Mouse (Mus musculus) CD4-positive, CD25-positive, alpha-beta regulatory T cell, adult 4 months (primary cell): Measurements from ENCODE around the gene Imp4. TPM values are rescaled to one million over a fixed set of nuclear protein-coding genes. Genes with fewer than 3 reads are reported as not detected.

Source experiments
- ATAC-seq: one replicate; pipeline ENCODE4 v1.8.0; 2017
- polyA plus RNA-seq, 2 experiments: library from polyadenylated mRNA; unstranded; fragments of 100-300 nt; shearing (Covaris generic); gene quantifications; one replicate each; pipeline ENCODE4 v1.2.1; 2017

Imp4 gene
- polyA plus RNA-seq, 2 experiments from 2014 or later: 140 to 143 TPM

DNA sequence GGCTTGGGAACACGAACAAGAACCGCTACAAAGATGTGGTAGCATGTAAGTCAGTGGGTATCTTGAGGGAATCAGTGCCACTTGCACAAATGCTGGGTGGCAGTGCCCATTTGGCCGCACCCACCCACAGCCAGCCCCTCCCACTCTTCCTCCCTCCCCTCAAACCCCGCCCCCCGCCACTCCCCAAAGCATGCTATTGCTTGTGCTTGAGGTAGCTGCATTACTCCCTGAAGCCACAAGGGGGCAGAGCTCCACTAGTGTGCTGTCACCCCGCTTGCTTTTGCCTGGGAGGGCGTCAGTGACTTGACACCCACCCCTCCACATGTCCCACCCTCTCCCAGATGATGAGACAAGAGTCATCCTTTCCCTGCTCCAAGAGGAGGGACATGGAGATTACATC is 23.1 kb downstream of the Imp4 start:
- ATAC-seq: peak; percentile 50

DNA sequence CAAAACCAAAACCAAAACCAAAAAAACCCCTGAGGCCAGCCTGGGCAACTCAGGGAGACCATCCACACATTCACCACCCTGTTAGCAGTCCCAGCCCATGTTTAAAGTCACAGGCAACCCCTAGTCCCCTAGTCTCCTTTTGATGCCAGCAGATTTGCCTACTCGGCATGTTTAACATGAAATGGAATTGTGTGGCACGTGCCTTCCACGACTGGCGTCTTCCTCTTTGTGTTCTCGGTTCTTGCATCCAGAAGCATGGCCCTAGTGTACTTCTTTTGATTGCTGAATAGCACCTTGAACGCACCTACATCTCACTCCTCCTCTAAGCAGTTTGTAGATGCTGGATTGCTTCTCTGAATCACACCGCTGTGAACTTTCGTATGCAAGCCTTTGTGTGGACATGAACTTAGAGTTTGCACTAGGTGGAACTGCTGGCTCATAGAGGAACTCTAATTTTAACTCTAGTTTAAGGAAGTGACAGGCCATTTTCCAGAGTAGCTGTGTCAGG is 24.7 kb downstream of the Imp4 start:
- no peak for ATAC-seq

DNA sequence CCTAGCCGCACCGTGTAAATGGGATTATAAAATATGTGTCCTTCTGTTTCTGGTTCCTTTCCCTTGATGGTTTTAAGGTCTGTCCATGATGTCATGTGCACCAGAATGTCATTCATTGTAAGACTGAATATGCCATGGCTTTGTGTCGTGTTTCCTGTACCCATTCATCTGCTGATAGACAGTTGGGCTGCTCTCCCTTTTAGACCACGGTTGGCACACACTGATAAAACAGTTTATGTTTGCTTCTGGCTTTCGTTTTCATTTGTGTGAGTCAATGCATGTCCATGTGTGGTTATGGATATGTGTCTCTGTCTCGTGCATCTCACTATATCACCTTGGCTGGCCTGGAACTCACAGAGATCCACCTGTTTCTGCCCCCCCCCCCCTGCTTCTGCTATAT is 25.8 kb downstream of the Imp4 start:
- ATAC-seq: no peak

DNA sequence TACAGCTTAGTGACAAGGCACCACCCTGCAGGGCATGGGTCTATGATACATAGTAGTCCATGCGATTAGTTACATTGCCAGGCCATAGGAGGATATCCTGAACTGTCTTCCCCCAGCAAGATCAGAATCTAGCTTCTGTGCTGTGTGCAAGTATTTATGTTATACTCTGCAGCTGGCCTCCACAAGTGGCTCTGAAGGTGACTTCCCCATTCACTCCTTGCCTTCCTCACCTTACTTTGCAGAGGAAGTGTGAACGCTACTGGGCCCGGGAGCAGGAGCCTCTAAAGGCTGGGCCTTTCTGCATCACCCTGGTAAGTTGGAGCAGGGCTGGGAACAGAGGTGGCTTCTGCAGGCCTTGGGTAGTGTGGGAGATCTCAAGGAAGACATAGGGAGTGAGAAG is 28.4 kb downstream of the Imp4 start:
- no peak for ATAC-seq

DNA sequence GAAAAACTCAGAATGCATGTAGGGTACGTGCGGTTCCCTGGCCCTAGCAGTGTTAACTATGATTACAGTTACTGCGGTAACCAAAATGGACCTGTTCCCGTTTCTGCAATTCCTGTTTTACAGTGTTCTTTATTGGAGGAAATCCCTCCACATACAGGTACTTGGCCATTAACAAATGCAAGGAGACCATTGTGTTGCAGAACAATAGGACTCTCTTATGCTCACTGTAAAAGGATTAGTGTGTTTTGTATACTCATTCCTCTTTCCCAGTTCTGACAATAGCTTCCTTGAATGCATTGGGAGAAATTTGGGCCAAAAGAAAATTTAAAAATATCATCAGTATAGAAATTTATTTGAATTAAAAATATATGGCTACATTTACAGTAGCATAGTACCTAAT is 28.8 kb downstream of the Imp4 start:
- ATAC-seq: no peak

DNA sequence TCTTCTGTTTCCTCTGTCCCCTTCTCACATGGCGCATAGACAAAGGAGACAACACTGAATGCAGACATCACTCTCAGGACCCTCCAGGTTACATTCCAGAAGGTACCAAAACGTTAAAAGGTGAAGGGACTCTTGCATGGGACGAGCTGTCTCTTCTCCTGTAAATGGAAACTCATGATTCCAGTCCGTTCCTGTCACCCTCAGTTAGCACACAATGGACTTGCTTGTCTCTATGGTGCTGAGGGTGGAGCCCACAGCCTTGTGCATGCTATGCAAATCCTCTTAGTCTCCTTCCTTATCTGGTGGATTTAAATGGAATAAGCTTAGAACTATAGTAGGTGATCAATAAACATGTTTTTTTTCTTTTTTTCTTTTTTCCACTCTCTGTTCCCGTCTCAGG is 30.1 kb downstream of the Imp4 start:
- ATAC-seq: no peak

DNA sequence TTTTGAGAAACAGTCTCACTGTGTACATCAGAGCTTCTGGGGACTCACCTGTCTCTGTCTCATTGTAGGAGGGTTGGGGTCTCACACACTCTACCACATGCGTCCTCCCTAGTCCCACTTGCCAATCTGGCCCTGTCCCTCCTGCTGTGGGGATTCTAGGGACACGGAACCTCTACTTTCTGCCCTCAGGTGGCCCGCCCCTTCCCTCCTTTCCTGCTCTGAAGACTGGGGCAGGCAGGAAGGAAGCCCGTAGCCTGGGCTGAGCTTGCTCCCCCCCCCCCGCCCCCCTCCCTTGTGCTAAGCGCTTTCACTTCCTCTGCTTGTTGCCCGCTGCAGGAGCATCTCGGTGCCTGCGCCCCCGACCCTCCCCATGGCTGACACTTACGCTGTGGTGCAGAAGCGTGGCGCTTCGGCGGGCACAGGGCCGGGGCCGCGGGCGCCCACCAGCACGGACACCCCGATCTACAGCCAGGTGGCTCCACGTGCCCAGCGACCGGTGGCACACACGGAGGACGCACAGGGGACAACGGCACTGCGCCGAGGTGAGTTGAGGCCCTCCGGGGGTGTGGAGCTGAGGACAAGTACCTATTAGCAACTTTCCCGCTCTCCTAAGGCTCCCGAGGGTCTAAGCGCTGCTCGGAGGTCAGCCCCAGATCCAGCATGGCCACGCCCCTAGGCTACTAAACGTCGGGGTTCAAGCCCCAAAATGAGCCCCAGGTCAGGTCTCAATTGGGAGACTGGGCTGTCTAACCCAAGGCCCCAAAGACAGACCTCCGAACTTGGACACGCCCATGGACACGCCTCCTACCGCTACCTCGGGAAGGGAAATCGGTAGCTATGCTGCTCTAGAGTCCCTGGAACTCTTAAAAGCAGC is 33.0 kb downstream of the Imp4 start:
- peak; percentile 91 for ATAC-seq

DNA sequence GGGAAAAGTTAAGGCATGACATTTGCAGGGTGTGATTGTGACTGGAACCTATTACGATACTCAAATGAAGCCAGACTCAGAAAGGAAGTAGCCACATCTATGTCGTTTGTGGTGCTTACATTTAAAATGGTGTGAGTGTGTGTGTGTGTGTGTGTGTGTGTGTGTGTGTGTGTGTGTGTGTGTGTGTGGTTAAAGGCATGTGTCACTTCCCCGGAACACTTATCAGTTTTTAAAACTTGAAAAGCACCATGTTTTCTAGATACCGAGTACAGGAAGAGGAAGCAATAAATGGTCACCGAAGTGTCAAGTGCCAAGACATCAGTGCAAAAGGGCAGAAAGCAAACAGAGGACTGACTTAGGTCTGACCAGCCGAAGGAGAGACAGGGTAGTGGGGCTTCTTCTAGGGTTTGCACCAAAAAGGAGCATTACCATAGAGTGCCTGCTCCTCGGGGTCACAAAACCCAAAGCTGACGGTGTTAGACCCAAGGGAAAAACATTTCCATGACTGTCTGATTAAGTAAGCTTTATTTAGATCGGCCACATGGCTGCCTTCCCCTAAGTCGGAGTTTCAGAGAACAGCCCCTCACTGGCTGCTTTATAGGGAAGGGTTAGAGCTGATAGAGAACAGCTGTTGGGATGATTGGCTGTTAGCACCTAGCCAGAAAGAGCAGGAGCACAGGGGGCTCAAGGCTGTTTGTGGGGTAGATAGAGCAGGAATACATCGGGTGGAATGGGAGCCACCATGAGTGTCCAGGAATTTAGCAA is 39.4 kb downstream of the Imp4 start:
- peak; percentile 71 for ATAC-seq

DNA sequence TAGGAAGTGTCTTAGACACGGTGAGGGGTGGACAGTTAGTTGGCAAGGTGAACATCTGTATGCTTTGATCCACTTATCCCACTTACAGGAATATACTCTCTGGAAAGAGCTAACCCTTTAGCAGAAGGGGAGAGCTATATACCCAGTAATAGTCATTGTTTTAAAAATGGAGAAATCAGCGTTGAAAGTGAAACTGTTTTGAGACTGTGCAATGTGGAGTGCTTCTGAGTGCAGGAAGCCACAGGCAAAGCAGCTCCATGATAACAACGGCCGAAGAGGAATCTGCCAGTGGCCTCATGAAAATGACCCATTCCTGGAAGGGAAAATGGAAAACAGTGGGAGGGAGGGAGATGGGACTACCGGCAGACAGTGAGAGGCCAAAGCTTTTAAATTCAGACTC is 41.1 kb downstream of the Imp4 start:
- ATAC-seq: peak; percentile 24

DNA sequence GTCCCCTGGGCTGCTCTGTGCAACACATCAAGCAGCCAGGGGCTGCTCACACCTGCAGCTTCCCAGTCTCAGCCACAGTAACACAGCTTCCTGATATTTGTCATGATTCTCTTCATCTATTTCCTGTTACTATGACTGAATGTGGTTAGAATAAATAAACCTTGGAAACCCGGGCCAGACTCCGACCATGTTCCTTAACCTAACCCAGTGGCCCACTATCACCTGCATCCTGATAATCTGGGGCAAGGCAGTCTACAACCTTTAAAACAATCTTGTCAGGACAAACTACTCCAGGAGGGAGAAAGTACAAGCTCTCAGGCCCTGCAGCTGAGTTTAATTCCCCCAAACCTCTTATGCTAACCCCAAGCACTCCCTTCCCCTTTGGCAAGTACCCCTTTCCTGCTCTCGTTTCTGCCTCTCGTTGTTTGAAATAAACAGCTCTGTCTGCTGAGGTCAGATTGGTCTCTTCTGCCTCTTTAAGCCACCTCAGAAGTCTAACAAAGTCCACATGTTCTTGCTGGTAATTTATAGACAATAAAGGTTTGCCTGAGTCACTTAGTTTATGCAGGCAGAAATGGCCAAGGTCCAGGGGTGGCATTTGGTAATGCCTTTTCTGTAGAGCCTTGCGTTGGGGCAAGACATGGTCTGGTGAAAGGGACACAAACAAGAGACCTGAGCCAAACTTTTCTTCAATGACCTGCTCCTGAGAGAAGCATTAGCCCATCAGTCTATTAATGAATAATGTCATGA is 42.4 kb downstream of the Imp4 start:
- no peak for ATAC-seq

DNA sequence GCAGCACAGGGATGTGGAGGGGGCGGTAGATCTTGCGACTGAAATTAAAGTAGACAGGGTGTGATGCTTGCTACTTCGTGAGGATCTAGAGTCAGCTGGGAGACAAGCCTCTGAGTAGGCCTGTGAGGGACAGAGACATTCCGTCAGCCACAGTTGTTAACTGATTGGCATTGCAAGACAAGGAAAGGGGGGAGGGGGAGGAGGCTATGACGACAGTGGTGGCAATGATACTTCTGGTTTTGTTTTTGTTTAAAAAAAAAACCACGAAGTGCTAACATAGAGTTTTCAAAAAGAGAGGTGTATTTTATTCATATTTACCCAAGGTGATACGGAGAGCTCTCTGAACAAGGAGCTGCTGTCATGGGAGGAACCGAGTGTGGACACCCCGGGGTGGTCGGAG is 44.8 kb downstream of the Imp4 start:
- peak; percentile 60 for ATAC-seq

DNA sequence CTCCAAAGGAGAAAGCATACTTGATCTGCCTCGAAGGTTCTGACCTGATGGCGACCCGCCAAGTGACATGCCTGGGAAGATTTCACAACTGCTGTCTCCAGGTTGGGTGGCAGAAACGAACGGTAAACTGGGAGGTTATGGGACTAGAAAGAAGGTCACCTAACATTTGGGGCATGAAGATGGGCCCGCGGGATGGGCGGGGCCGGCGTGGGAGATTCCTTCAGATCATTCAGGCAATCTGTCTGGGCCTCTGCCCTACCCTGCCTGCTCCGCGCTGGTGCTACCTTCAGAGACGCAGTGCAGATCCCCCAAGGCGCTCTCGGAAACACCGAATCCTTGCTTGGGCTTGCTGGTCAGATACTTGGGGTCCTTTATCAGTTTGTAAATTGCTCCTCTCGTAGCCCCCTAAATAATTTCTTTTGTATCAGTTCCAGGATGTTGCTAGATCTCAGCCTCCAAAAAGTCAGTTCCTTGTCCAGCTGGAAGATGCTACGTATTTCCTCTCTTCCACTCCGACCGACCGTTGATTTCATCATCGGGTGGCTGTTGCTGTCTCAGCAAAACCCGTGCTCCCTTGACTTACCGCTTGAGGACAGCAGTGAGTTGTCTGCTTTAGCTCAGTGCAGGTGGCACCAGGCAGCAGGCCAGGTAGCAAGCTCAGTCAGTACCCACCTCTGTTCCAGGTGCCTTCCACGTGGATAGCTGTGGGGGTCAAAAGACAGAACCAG is 46.0 kb downstream of the Imp4 start:
- peak; percentile 76 for ATAC-seq

DNA sequence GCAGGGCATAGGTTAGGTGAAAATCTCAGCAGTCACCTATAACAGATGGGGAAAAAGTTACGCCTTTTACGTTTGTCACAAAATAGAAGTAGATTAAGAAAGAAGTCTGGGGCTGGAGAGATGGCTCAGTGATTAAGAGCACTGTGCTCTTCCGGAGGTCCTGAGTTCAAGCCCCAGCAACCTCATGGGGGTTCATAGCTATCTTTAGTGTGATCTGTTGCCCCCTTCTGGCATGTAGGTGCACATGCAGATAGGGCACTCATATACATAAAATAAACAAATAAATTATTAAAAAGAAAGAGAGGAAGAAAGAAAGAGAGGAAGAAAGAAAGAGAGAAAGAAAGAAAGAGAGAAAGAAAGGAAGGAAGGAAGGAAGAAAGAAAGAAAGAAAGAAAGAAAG is 47.7 kb downstream of the Imp4 start:
- ATAC-seq: no peak

DNA sequence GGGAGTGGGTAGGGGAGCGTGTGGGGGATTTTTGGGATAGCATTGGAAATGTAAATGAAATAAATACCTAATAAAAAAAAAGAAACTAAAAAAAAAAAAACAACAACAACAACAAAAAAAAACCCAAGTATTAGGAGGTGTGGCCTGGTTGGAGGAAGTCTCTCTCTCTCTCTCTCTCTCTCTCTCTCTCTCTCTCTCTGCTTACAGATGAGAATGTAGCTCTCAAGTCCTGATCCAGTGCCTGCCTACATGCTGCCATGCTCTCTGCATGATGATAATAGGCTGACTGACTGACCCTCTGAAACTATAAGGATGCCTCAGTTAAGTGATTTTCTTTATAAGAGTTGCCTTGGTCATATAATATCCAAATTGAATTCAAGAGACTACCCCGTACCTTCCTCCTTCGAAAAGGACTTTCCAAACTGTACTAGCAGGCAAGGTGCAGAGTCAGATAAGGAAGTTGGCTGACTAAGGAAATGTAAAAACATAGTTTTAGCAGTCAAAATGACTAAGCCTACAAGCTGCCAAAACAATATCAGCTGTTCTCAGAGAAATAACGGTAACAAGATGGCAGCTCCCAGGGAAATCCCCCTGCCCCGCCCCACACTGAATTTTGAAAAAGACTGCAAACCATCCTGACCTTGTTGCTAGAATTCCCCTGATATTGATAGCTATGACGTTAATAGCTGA is 50.3 kb downstream of the Imp4 start:
- ATAC-seq: no peak

DNA sequence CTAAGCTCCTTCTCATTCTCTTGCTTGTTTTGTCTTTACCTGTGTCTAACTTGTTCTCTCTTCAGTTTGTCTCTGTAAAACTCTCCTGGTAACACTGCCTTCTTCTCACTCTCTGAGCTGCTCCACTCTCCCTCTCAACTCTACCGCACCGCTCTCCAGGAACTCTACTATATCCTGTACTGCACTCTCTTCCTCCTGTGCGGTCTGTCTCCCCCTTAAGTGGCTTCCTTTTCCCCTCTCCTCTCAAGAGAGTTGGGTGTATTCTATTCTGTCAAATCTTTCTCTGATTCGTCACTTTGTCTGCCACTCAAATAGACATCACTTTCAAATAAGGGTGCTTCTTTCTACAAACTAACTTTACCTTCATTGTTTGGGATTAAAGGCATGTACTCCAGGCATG is 51.8 kb downstream of the Imp4 start:
- ATAC-seq: no peak

Other genes with a start within 250 kb of the Imp4 start
- 10 to 100 TPM; 37.2 to 56.6 TPM for gene Ccdc115, start 179 bp upstream of the Imp4 start, polyA plus RNA-seq
- 100 to 1,000 TPM; 127 to 195 TPM for gene Ptpn18, start 19.9 kb downstream of the Imp4 start, polyA plus RNA-seq
- gene Prss39, start 58.6 kb downstream of the Imp4 start, polyA plus RNA-seq: not detected
- gene Cfc1, start 95.8 kb downstream of the Imp4 start, polyA plus RNA-seq: under 1 TPM in 1 of 2 experiments, not detected in 1; 0.31 TPM
- not detected for gene Prss40, start 121.1 kb downstream of the Imp4 start, polyA plus RNA-seq
- not detected for gene Amer3, start 139.8 kb downstream of the Imp4 start, polyA plus RNA-seq